Mouse (Mus musculus) limb, embryonic 14.5 days (tissue): ENCODE results near the gene Sipa1l2. TPM values are rescaled to one million over a fixed set of nuclear protein-coding genes. Genes with fewer than 3 reads are reported as not detected.

Experiments used
- ATAC-seq: fragments of 200-750 bp; cut with Nextera tagmentation; 2 replicates; pipeline ENCODE4 v1.8.0; 2017; ENCODE audit warnings: low read depth, moderate number of reproducible peaks, moderate TSS enrichment; ENCODE audit not compliant: low FRiP score
- DNase-seq: peaks from one replicate; pipeline ENCODE4 v3.0.0-alpha.2; 2015; ENCODE audit warnings: low spot score
- H3K27ac ChIP-seq: fragments of 300-500 bp; sonication (generic); replicated peaks from 2 replicates; pipeline ENCODE4 v1.5.1; 2014; ENCODE audit warnings: low read depth, mild to moderate bottlenecking, low read length, moderate library complexity, mixed read lengths
- H3K27me3 ChIP-seq: fragments of 300-500 bp; sonication (generic); 2 replicates; pipeline ENCODE4 v1.6.1; 2014; ENCODE audit warnings: low read length, mixed read lengths; ENCODE audit not compliant: control insufficient read depth, insufficient read depth
- H3K36me3 ChIP-seq: fragments of 300-500 bp; sonication (generic); 2 replicates; pipeline ENCODE4 v1.6.1; 2014; ENCODE audit warnings: mild to moderate bottlenecking, low read length, moderate library complexity, mixed read lengths; ENCODE audit not compliant: control insufficient read depth, insufficient read depth
- H3K4me1 ChIP-seq: fragments of 300-500 bp; sonication (generic); 2 replicates; pipeline ENCODE4 v1.6.1; 2014; ENCODE audit warnings: antibody characterized with exemption, low read length, mixed read lengths; ENCODE audit not compliant: control insufficient read depth, insufficient read depth
- H3K4me2 ChIP-seq: fragments of 300-500 bp; sonication (generic); replicated peaks from 2 replicates; pipeline ENCODE4 v1.6.1; 2014; ENCODE audit warnings: low read depth, mild to moderate bottlenecking, low read length, moderate library complexity; ENCODE audit not compliant: severe bottlenecking
- H3K4me3 ChIP-seq: fragments of 300-500 bp; sonication (generic); replicated peaks from 2 replicates; pipeline ENCODE4 v1.5.1; 2014; ENCODE audit warnings: low read length
- H3K9ac ChIP-seq: fragments of 300-500 bp; sonication (generic); 2 replicates; pipeline ENCODE4 v1.6.1; 2014; ENCODE audit warnings: mild to moderate bottlenecking, low read depth, low read length, moderate library complexity; ENCODE audit not compliant: severe bottlenecking
- H3K9me3 ChIP-seq: fragments of 300-500 bp; sonication (generic); 2 replicates; pipeline ENCODE4 v1.6.1; 2016; ENCODE audit warnings: low read length; ENCODE audit not compliant: control insufficient read depth
- POLR2A ChIP-seq: fragments of 200-500 bp; IDR thresholded peaks from 2 replicates; pipeline ENCODE4 v1.8.0; 2012; ENCODE audit warnings: inconsistent platforms, mild to moderate bottlenecking, moderate library complexity, borderline replicate concordance; ENCODE audit not compliant: insufficient read depth, insufficient read length; ENCODE audit errors: extremely low read depth
- WGBS: fragments of 180-500 bp; shearing (Covaris S2); extraction: QIAGEN DNeasy Blood & Tissue Kit; methylation state at CpG from one replicate; pipeline ENCODE4 v1.1.7; 2014; 5-methylcytosine and 5-hydroxymethylcytosine counted together
- polyA plus RNA-seq, 2 experiments: library from polyadenylated mRNA; depleted of rRNA in 1 of 2; stranded (reverse) in 1 of 2; unstranded in 1 of 2; fragments of >200 nt; fragmentation: Nextera tagmentation in 1 of 2; extraction: Ambion mirVana in 1 of 2; gene quantifications; 2 replicates each; pipeline versions ENCODE4 v1.2.1 to v1.2.3; 2012 to 2014

Gene Sipa1l2
- polyA plus RNA-seq, 2 experiments, result 11.6 to 21.6 TPM

- Histone ChIP-seq H3K27me3 (no peaks in the 10 kb centered on the region), H3K36me3 (no peaks in the 10 kb centered on the region), H3K9me3 (no peaks in the 10 kb centered on the region), H3K9ac (no peak overlapping the region), H3K4me3 (no peak overlapping the region), H3K4me1 (0 out of 2 replicates have a peak, but pooled peaks cover 3% of the 10 kb centered on the region), H3K27ac (no peak overlapping the region), H3K4me2 (no peak overlapping the region)
- no peak for DNase-seq
- WGBS, result 44% methylated on average over 3 of the region's 3 CpGs
- no peak for TF ChIP-seq POLR2A
- ATAC-seq, result no peak
These were observed 187.9 kb downstream of the Sipa1l2 start for GRCm38 (mm10) chr8:125381674-125382073.

GRCm38 (mm10) chr8:125379939-125380338, 189.7 kb downstream of the Sipa1l2 start:
- 61% methylated on average over 7 of the region's 7 CpGs for WGBS
- H3K9me3 ChIP-seq, result no peaks in the 10 kb centered on the region
- no peak overlapping the region for H3K4me2 ChIP-seq
- no peak overlapping the region for H3K4me3 ChIP-seq
- ATAC-seq, result no peak
- no peak overlapping the region for H3K9ac ChIP-seq
- H3K27ac ChIP-seq, result no peak overlapping the region
- DNase-seq, result no peak
- H3K4me1 ChIP-seq, result no peaks in the 10 kb centered on the region
- TF ChIP-seq POLR2A, result no peak
- no peaks in the 10 kb centered on the region for H3K27me3 ChIP-seq
- H3K36me3 ChIP-seq, result no peaks in the 10 kb centered on the region

GRCm38 (mm10) chr8:125379156-125379555, 190.5 kb downstream of the Sipa1l2 start:
- Histone ChIP-seq H3K27ac (no peak overlapping the region), H3K9me3 (no peaks in the 10 kb centered on the region), H3K27me3 (no peaks in the 10 kb centered on the region), H3K4me3 (no peak overlapping the region), H3K9ac (no peak overlapping the region), H3K4me2 (no peak overlapping the region), H3K4me1 (no peaks in the 10 kb centered on the region), H3K36me3 (no peaks in the 10 kb centered on the region)
- no peak for ATAC-seq
- TF ChIP-seq POLR2A, result no peak
- WGBS, result 69% methylated on average over 10 of the region's 10 CpGs
- no peak for DNase-seq

- H3K36me3 ChIP-seq, result no peaks in the 10 kb centered on the region
- no peak overlapping the region for H3K27ac ChIP-seq
- ATAC-seq, result no peak
- H3K4me3 ChIP-seq, result no peak overlapping the region
- TF ChIP-seq POLR2A, result no peak
- no peaks in the 10 kb centered on the region for H3K9me3 ChIP-seq
- WGBS, result 78% methylated on average over 3 of the region's 3 CpGs
- H3K4me2 ChIP-seq, result no peak overlapping the region
- no peaks in the 10 kb centered on the region for H3K27me3 ChIP-seq
- H3K4me1 ChIP-seq, result no peaks in the 10 kb centered on the region
- H3K9ac ChIP-seq, result no peak overlapping the region
- DNase-seq, result no peak
These were observed 191.9 kb downstream of the Sipa1l2 start for GRCm38 (mm10) chr8:125377704-125378103.

GRCm38 (mm10) chr8:125376448-125376845, 193.2 kb downstream of the Sipa1l2 start:
- Histone ChIP-seq H3K9ac (no peak overlapping the region), H3K36me3 (no peaks in the 10 kb centered on the region), H3K27ac (no peak overlapping the region), H3K4me2 (no peak overlapping the region), H3K4me1 (no peaks in the 10 kb centered on the region), H3K9me3 (no peaks in the 10 kb centered on the region), H3K27me3 (no peaks in the 10 kb centered on the region), H3K4me3 (no peak overlapping the region)
- ATAC-seq (no peak), DNase-seq (no peak)
- WGBS, result 37% methylated on average over 6 of the region's 6 CpGs
- TF ChIP-seq POLR2A, result no peak
